Mouse (Mus musculus) small intestine, adult 2 months (tissue): Measurements from ENCODE around the gene Mylk2.

Experiments used
- CTCF ChIP-seq: fragments of 200-500 bp; IDR thresholded peaks from 2 replicates; pipeline ENCODE4 v1.5.1; 2012; ENCODE audit warnings: low read depth, mild to moderate bottlenecking, control low read depth, inconsistent platforms, low read length, moderate library complexity, mixed read lengths; ENCODE audit not compliant: insufficient replicate concordance, insufficient read length; ENCODE audit errors: extremely low read depth
- POLR2A ChIP-seq: fragments of 200-500 bp; IDR thresholded peaks from 2 replicates; pipeline ENCODE4 v1.6.1; 2012; ENCODE audit warnings: low read depth, mild to moderate bottlenecking, control low read depth, inconsistent platforms, low read length, moderate library complexity

DNA sequence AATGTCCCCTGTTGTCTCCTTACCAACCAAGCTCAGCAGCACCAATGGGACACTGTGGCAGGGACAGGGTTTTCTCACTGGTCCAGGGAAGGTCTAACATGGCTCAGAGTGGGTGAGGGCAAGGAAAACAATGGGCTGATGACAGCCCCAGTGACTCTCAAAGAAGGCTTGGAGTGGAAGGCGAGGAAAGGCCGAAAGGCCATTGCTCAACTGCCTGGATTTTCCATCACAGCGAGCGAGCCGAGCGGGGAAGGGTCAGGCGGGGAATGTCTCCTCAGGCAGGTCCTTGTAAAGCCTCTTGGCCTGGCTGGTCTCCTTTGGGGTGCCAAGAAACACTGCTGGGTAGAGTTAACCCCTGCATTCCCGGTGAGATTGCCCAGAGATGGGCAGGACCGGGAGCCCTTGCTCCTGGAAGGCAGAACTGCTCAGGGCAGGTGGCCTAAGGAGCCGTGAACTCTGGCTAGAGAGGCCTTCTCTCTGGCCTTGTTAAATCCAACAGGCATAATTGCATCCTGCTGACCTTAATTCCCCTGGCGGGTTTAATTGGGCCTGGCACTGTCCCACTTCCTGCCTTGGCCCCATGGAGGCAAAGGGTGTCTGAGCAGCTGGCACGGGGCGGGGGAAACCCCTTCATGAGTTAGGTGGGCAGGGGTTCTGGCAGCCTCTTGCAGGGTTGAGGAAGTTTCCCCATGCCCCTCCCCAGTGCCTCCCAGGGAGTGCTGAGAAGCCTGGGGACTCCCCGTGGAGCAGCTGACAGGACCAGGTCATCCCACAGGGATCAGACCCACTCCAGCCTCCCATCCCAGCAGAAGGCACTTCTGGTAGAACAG, 3.8 kb upstream of the Mylk2 start:
- TF ChIP-seq CTCF (no peak), POLR2A (no peak)
